Mouse (Mus musculus) kidney, adult 2 months (tissue): ENCODE data around the gene Gdpd5. TPM values are rescaled to one million over a fixed set of nuclear protein-coding genes. Genes with fewer than 3 reads are reported as not detected.

Experiments
- DNase-seq: peaks from one replicate; pipeline ENCODE4 v3.0.0; 2021
- H3K27ac ChIP-seq: fragments of 200-500 bp; 2 replicates; pipeline ENCODE4 v1.5.1; 2012; ENCODE audit warnings: low read depth, low read length, control low read depth, inconsistent platforms; ENCODE audit not compliant: insufficient read depth
- H3K27me3 ChIP-seq: fragments of 200-500 bp; replicated peaks from 2 replicates; pipeline ENCODE4 v1.6.1; 2012; ENCODE audit warnings: mild to moderate bottlenecking, moderate library complexity, low read length, inconsistent platforms; ENCODE audit not compliant: control insufficient read depth, insufficient read depth
- H3K36me3 ChIP-seq: fragments of 200-500 bp; 2 replicates; pipeline ENCODE4 v1.6.1; 2012; ENCODE audit warnings: mild to moderate bottlenecking, moderate library complexity, low read length, inconsistent platforms; ENCODE audit not compliant: control insufficient read depth, insufficient read depth
- H3K4me1 ChIP-seq: fragments of 200-500 bp; 2 replicates; pipeline ENCODE4 v1.6.1; 2011; ENCODE audit warnings: low read length; ENCODE audit not compliant: control insufficient read depth, insufficient read depth
- H3K4me3 ChIP-seq: fragments of 200-500 bp; 2 replicates; pipeline ENCODE4 v1.5.1; 2011; ENCODE audit warnings: mild to moderate bottlenecking, low read depth, low read length, control low read depth; ENCODE audit not compliant: insufficient read depth
- CTCF ChIP-seq: fragments of 200-500 bp; conservative IDR thresholded peaks from 2 replicates; pipeline ENCODE4 v1.5.1; 2011; ENCODE audit warnings: low read depth, mild to moderate bottlenecking, control low read depth, low read length, moderate library complexity, mixed read lengths; ENCODE audit not compliant: insufficient read depth, insufficient read length
- POLR2A ChIP-seq: fragments of 200-500 bp; IDR thresholded peaks from one replicate; pipeline ENCODE4 v1.6.1; 2011; ENCODE audit warnings: low read depth, low read length, control low read depth
- WGBS: fragments of 180-500 bp; shearing (Covaris S2); methylation state at CpG from one replicate; pipeline ENCODE4 v1.1.7; 2018; 5-methylcytosine and 5-hydroxymethylcytosine counted together
- polyA plus RNA-seq: library from polyadenylated mRNA; depleted of rRNA; stranded (reverse); fragments of >200 nt; gene quantifications from 2 replicates; pipeline ENCODE4 v1.2.3, GENCODE M21; 2012

Gene Gdpd5
- polyA plus RNA-seq, 1 experiment: 10.4 TPM

DNA sequence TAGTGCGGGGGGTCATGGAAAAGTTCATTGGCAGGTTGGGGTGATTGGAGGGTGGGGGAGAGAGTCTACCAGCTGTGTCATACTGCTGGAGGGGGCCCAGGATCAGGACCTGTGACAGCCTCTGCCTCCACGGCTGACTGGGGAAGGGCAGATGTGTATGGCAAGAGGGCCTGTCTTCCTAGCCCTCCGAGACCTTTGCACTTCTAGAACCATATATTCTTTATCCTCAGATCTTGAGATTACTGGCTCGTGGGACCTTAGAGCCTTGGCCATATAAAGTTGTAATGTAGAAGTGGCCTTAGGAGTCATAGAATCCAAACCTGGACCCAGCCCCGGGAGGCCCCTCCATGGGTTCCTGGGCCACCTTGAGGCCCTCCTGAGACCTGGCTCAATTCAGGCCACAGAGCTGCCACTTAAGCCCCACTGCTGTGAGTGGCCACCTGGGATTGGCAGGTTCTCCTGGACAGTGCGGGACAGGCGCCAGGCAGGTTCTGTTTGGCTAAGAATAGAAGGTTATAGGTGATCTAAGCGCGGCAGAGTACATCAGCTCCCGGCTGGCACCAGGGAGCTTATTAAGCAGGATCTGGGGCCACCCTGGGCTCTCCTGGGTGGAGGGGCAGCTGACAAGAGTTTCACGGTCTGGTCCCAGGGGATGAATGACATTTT is 15.9 kb downstream of the Gdpd5 start:
- no peaks in the 10 kb centered on the region for H3K36me3 ChIP-seq
- TF ChIP-seq CTCF (no peak), POLR2A (no peak)
- no peak for DNase-seq
- 79% methylated on average over 11 of the region's 11 CpGs for WGBS
- no peak overlapping the region for H3K27ac ChIP-seq
- H3K4me1 ChIP-seq: no peaks in the 10 kb centered on the region
- no peak overlapping the region for H3K4me3 ChIP-seq
- H3K27me3 ChIP-seq: no peaks in the 10 kb centered on the region

GRCm38 (mm10) chr7:99401373-99401772 is 20.2 kb downstream of the Gdpd5 start:
- Histone ChIP-seq H3K27ac (no peak overlapping the region), H3K4me3 (no peak overlapping the region), H3K36me3 (no peaks in the 10 kb centered on the region), H3K27me3 (no peaks in the 10 kb centered on the region), H3K4me1 (no peaks in the 10 kb centered on the region)
- DNase-seq: no peak
- 75% methylated on average over 8 of the region's 8 CpGs for WGBS
- TF ChIP-seq POLR2A (no peak), CTCF (no peak)

GRCm38 (mm10) chr7:99402477-99402876 is 21.3 kb downstream of the Gdpd5 start:
- no peak overlapping the region for H3K4me3 ChIP-seq
- H3K27me3 ChIP-seq: no peaks in the 10 kb centered on the region
- no peak for TF ChIP-seq CTCF
- TF ChIP-seq POLR2A: no peak
- no peak for DNase-seq
- no peak overlapping the region for H3K27ac ChIP-seq
- no peaks in the 10 kb centered on the region for H3K4me1 ChIP-seq
- 84% methylated on average over 6 of the region's 6 CpGs for WGBS
- H3K36me3 ChIP-seq: no peaks in the 10 kb centered on the region

DNA sequence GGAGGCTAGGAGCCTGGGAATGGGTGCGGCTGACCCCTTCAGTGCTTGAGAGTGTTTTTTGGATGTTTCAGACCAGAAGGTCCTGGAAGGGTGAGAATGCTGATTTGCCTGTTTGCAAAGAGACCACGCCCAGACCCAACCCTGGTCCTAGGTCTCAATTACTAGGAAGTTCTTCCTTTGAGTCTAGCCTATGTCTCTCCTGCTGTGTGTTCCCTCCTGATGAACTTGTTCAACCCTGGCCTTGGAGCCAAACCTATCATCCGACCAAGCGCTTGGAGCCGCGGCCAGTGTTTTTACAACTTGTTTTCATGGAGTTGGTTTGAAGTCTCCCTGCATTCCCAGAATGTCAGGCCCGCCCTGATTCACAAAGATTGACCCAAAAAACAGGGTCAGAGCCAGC is 22.0 kb downstream of the Gdpd5 start:
- 85% methylated on average over 7 of the region's 7 CpGs for WGBS
- H3K4me1 ChIP-seq: no peaks in the 10 kb centered on the region
- DNase-seq: no peak
- no peaks in the 10 kb centered on the region for H3K27me3 ChIP-seq
- H3K36me3 ChIP-seq: no peaks in the 10 kb centered on the region
- no peak overlapping the region for H3K27ac ChIP-seq
- TF ChIP-seq CTCF: no peak
- TF ChIP-seq POLR2A: no peak
- no peak overlapping the region for H3K4me3 ChIP-seq

GRCm38 (mm10) chr7:99404031-99404735 is 23.0 kb downstream of the Gdpd5 start:
- no peak overlapping the region for H3K27ac ChIP-seq
- 80% methylated on average over 12 of the region's 12 CpGs for WGBS

GRCm38 (mm10) chr7:99405386-99406155 is 24.4 kb downstream of the Gdpd5 start:
- WGBS: 74% methylated on average over 8 of the region's 8 CpGs
- DNase-seq: no peak

More at GRCm38 (mm10) chr7:99404031-99404735, 23.0 kb downstream of the Gdpd5 start:
- Histone ChIP-seq H3K4me3 (no peak overlapping the region), H3K4me1 (no peaks in the 10 kb centered on the region), H3K36me3 (no peaks in the 10 kb centered on the region), H3K27me3 (no peaks in the 10 kb centered on the region)
- DNase-seq: no peak
- no peak for TF ChIP-seq CTCF
- no peak for TF ChIP-seq POLR2A

GRCm38 (mm10) chr7:99407598-99407997 is 26.4 kb downstream of the Gdpd5 start:
- H3K27ac ChIP-seq: no peak overlapping the region
- no peaks in the 10 kb centered on the region for H3K4me1 ChIP-seq
- no peak overlapping the region for H3K4me3 ChIP-seq
- DNase-seq: no peak
- TF ChIP-seq CTCF (no peak), POLR2A (no peak)
- no peaks in the 10 kb centered on the region for H3K27me3 ChIP-seq
- H3K36me3 ChIP-seq: no peaks in the 10 kb centered on the region
- WGBS: 84% methylated on average over 2 of the region's 2 CpGs

More at GRCm38 (mm10) chr7:99405386-99406155, 24.4 kb downstream of the Gdpd5 start:
- Histone ChIP-seq H3K27me3 (no peaks in the 10 kb centered on the region), H3K36me3 (no peaks in the 10 kb centered on the region), H3K4me3 (no peak overlapping the region), H3K4me1 (no peaks in the 10 kb centered on the region), H3K27ac (no peak overlapping the region)
- TF ChIP-seq POLR2A: no peak
- no peak for TF ChIP-seq CTCF
